Mouse (Mus musculus): ENCODE results near the gene Mapk10.

Mapk10 gene

DNA sequence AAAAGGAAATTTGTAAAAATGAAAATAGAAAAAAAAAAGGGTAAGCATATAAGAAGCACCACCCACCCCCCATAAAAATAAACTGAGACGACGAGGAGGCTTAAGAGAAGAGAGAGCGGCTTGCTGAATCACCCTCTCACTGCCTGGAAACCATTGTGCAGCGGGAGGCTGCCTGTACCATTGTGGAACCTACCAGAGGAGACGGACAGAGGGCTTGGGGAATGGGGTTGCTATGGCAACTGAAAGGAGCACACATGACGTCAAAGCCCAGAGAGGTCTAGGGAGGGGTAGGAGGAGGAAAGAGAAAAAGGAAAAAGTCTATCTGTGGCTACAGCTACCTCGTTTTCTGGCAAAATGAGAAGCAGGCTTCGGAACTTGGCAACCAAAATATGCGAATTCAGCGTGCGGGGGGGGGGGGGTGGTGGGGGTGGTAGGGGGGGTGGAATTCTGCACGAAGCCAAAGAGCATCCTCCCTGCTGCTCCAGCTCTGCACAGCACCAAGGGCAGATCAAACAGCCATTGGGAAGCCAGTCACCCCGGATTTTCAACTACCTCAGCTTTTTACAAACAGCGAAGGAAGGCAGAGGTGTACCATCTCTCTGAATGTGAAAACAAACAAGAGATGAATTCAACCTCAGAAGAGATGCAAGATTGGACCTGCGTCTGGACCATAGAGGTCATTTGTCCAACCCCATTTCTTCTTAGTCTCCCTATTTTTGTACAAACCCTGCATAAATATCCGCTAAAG, at the start of gene Mapk10:
Gene Mapk10, minus strand, starts transcription at position 234 of the 748 bp plus-strand sequence.
- DNase-seq, result no peak

DNA sequence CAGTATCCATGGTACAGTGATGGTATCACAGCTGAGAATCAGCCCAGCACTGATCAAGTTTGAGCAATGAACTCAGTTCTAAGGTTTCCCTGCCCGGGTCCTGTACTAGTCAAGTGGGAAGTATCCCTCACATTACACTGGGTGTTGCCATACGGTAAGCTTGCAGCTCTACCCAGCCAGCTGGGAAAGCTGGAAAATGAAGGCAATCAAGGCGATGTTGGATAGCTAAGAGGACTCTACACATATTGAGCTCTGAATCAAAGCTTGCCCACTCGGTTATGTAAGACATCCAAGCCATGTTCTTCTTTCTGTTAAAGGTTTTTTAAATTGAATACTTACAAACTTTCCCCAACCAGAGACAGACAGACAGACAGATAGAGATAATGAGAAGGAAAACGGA, 45.0 kb upstream of the Mapk10 start:
- DNase-seq, result no peak

DNA sequence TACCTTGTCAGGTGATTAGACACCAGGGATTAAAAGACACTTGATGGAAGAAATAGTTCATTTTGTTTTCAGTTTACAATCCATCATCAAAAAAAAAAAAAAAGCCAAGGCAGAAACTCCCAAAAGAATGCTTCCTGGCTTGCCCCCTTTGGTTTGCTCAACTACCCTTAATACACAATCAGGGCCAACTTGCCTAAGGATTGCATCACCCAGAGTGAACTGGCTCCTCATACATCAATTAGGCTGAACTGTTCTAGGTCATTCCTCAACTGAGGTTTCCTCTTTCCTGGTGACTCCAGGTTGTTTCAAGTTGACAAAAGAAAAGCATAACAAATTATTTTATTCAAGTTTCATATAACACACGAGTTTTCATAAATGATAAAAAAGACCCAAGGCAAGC, 31.3 kb upstream of the Mapk10 start:
- DNase-seq, result no peak

DNA sequence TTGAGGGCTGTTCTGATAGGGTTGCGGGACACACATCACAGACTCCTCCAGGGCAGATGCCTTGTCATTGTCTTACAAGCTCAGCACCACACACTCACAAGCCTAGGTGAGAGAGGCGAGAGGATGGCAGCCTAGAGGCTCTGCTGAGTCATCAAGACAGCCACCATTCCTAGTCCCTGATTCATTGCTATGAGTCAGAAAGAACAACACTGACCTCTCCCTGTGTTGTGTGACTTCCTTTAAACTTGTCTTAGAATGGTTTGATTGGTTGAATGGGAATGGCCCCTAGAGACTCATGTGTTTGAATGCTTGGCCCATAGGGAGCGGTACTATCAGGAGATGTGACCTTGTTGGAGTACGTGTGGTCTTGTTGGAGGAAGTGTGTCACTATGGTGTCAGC, 20.7 kb upstream of the Mapk10 start:
- DNase-seq, result no peak

DNA sequence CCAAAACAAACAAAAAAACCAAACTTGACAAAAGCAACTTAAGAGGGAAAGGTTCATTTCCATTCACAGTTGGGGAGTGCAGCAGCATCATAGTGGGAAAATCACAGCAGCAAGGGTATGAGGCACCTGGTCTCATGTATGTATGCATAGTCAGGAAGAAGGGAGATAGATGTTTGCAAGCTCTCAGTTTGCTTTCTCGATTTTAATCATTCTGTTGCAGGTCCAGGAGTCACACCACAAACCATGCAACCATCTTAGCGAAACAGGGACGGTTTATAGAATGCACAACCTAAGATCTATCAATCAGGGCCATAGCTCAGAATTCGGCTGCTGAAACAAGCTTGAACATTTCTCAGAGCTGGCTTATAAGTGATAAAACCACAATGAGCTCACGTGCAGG, 19.2 kb upstream of the Mapk10 start:
- no peak for DNase-seq

DNA sequence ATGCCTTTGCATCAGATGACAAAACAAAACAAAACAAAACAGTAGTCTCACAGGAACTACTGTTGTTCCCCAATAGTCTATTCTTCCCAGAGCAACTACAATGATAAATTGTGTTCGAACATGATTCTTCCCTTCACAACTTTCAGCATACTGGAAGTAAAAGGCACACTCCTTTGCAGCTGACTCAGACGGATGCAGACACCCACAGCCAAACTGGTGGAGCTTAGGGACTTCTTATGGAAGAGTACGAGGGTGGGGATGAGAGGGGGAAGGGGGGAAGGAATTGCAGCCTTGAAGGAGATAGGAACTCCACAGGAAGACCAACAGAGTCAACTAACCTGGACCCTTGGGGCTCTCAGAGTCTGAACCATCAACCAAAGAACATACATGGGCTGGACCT, 18.2 kb upstream of the Mapk10 start:
- DNase-seq, result no peak

DNA sequence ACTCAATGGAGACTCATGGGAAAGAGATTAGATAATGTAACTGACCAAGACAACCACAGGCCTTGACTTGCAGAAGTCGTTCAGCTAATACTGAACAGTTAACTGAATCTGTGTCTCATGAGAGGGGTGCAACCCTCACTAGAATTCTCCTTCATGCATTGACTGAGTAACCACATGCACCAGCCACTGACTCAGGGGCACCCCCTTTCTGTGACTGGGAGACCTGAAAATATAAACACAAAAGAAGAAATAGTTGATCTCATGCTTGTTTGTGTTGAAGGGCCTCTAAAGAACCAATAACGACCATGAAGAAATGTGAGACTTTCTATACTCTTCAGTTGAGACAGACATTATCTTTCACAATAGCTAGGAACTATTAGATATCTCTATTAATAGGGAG, 10.9 kb upstream of the Mapk10 start:
- DNase-seq, result no peak

DNA sequence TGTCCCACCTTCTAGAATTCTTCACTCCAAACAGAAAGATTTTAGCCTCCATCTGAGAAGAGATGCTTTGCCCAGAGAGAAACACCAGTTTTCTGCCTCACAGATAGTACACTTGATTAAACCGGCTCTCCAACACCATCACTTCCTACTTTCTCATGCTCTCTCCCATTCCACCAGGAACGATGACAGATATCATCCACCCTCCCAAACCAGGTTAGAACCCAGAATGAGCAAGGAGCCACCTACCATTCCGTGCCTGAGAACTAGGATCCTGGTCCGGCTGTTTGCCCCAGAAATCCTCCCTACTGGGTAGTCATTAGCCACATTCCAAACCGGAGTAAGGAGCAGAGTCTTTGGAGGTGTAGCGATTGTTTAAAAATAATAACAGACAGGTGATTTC, 490 bp downstream of the Mapk10 start:
- no peak for DNase-seq

DNA sequence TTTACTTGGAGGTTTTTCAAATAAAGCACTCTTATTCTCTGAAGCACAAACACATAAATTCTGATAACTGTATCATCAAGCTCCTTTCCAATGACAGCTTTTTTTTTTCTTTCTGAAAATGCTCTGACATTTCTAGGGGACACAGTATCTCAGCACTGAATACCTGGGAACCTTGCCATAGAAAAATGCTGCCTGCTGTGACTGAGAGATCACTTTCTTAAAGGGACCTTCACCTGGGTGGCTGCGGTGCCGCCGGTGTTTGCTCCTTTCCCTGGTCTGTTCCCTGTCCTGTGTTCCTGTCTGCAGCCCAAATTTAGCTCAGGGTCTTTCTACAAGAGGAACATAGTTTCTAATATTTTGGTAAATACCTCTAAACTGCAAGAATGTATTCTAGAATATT, 1.1 kb downstream of the Mapk10 start:
- no peak for DNase-seq

DNA sequence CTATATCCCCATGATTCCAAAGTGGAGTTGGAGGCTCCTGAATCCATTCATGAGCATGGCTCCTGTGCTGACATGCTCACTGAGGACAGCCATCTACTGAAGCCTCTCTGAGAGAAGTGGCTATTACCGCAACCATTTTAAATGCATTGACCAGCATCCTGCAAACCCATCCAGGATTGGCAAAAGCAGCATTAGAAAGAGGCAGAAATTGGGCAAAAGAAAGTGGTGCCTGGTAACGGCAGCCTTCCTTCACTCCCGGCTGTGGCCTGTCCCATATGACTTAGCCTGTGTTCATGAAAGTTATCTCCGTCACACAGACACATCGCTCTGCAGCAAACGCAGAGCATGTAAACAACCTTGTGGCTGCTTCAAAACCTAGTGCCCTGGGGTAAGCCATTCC, 1.6 kb downstream of the Mapk10 start:
- DNase-seq, result no peak

DNA sequence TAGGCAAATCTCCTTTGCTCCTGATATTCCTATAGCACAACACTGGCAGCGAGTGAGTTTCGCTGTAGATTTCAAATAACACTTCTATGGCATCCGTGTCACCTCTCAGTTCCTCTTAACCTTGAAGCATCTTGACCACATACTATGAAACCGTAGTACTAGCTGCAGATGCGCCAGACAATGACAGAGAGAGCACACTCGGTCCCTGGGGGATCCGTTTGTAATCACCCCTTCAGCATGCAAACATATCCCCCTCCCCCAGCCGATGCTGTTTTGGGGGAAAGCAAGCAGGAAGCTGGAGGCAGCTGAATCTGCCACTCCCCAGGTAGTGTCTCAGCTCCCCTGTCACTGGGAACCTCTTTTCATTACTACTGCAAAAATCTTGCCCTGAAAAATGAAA, 2.3 kb downstream of the Mapk10 start:
- no peak for DNase-seq

DNA sequence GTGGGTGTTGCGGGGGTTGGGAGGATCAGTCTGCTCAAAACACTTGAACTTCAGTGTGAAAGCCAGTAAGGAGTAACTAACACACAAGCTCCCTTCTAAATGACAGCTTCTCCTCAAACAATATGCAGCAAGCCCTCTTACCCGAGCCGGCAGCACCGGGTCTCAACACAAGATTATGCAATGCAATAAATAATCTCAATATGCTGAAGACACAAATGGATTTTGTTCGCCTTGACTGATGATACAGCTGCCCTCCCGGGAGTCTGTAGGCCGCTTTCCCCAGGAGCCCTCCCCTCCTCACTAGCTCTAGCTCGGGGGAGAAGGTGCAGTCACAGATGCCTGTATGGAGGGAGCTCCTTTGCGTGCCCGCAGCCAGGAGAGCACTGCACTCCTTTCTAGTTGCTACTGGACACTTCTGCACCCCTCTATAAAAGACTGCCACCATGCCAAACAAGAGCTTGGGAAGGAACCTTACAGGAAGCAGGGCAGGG, 3.1 kb downstream of the Mapk10 start:
- DNase-seq, result no peak

DNA sequence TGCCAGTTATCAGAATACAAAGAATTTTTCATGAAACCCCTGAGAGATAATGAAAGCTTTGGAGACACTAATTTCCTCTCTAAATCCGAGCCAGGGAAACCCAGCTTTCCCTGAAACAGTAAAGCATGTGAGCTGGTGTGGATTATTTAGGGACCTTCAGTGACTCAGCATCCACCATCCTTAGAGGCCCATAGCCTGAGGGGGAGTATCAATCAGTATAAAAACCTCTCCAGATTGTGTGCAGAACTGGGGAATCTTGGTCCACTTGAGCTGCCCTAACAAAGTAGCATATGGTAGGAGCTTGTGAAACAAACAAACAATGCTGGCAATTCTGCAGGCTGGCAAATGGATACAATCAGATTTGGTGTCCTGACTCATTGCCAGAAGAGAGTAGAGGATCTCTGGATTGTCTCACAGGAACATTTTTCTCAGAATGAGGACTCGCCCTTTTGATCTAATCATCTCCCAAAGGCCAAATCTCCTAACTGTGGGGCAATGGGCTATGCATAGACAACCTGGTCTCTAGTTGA, 13.3 kb downstream of the Mapk10 start:
- DNase-seq, result no peak

DNA sequence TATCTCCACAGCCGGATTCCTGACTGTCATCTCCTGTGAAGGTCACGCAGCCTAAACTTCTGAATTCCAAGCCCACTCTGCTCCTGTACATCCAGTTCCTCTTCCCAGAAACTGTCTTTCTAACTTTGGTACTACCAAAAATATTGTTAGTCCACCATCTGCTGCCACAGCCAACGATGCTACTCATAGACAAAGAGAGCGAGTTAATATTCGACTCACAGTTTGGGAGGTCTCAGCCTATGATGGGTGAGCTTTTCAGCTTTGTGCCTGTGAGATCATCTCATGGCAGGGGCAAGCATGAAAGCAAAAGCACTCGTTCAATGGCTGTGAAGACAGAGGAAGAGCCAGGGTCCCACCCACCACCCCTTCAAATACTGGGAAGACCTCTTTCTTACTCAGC, 16.6 kb downstream of the Mapk10 start:
- DNase-seq, result no peak

DNA sequence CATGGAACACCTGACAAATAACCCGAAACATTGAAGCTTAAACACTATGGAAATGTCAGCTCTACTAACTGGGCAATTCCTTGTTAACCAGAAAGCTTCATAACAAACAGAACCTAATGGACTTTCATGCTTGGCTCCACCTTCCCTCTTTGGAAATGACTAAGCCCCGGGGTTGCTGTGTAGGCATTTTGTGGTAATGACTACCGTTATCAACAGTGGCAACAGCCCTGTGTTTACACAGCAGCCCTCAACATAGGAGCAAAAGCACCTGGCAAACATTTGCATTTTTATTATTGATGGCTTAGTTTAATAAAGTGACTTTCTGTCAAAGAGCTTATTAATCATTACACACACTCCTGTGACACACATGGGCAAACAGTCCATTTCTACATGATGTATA, 17.4 kb downstream of the Mapk10 start:
- DNase-seq, result no peak

DNA sequence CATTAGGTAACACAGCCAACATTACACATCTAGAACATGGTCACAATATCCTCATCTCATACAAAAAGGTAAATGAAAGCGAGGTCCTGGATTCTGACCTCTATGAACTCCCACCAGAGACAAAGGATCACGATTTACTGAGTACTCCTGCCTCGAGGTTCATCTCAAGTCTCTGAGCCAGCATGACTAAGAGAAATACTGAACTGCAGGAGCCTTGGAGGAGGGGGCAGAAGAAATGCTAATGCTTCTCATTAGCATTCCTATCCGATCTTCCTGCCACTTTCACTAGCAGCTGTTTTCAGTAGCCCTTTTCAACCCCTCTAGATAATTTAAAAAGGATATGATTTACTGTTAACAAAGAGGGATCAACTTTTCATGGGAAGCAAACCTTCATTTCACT, 19.6 kb downstream of the Mapk10 start:
- no peak for DNase-seq

DNA sequence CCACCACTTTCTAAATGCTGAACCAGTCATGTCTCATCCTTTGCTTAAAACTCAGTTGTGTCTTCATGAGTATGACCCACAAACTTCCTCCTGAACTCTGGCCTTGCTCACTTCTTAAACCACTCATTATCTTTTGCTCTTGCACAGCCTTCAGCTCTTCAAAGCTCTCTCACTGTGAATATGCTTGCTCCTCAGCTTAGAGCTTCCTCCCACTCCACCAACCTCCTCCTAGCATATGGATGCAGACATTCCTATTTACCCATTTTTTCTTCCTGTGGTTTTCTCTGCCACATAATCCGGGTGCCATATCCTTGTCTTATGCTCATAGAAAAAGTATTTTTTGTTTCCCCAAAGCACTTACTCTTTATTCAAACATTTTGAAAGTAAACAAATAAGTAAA, 26.9 kb downstream of the Mapk10 start:
- no peak for DNase-seq

DNA sequence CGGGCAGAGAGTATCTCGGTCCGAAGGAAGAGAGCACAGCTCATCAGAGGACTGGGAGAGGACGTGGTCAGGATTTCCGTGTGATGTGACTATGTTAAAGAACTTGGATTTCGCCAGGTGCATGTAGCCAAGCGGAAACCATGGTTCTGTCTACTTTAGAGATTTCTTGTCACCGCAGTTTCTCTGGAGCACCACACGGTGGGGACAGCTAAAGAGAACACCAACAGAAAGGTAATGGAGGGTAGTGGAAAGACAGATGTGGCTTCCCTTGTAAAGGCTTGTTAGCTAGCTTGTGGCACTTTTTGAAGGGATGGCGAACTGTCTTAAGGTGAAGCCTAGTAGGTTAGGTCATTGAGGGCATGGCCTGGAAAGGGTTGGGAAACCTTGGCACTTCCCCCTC, 29.5 kb downstream of the Mapk10 start:
- no peak for DNase-seq

DNA sequence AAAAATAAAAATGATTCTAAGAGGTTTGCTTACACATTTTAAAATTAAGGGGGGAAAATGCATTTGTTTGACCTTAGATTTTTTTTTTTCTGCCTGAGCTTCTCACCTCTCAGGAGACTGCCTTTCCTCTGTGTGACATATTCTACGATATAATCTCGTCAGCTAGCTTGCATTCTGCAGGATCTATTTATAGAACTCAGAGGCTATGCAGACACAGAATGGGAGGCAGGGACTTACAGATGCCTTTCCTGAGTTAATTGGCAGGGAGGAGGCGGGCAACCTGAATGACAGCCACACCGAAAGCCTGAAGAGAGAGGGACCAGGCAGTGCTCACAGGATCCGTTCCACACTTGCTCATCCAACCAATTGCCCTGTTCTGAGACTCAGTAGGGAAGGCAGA, 34.1 kb downstream of the Mapk10 start:
- no peak for DNase-seq

DNA sequence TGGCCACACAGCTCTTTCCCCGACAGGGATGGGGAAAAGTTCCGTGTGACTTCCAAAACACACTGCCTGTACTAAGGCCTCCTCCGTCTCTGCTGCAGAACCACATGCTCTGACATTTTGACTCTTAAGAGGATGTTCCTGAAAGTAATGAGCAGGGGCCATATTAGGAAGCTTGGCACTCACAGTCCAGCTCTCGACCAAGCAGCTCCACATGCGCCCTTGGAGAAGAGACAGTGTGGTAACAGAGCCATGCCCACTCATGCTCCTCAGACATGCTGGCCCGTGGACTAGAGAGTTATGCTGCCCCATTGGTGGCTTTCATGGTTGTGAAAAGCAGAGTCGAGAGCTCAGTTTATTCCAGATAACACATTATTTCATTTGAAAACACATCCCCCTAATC, 35.1 kb downstream of the Mapk10 start:
- DNase-seq, result no peak

DNA sequence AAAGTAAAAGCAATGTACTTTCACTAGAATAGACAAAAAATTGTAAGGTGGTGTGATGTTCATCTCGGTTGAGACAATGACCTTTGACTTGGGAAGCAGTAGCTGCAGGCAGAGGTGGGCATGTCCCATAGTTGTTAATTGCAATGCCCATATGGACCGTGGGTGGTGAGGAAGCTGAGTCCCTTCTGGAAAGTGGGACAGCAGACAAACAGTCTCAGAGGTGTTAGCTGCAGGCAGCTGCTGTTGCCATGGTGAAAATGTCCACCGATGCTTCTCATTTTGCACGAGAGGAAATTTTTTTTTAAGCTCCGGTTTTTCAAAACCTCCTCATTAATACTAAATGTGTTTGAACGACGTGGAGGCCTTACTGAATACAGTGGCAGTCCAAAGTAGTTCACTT, 36.5 kb downstream of the Mapk10 start:
- no peak for DNase-seq

DNA sequence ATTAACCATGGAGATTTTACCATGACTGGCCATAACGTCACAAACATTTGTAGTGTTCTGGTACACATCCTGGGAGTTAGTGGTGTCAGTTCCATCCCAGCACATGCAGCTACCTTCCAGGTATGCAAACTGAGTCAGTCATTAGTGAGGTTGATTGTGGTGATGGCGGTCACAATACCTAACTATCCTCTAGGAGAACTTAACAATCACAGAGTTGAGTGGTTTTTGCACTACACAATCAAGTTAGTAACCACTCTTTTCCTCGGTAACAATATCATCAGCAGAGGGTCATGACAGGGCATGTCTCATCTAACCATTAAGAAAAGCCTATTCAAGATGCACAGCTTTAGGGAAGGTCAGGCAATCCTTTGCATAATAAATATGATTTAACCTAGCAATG, 39.9 kb downstream of the Mapk10 start:
- no peak for DNase-seq

DNA sequence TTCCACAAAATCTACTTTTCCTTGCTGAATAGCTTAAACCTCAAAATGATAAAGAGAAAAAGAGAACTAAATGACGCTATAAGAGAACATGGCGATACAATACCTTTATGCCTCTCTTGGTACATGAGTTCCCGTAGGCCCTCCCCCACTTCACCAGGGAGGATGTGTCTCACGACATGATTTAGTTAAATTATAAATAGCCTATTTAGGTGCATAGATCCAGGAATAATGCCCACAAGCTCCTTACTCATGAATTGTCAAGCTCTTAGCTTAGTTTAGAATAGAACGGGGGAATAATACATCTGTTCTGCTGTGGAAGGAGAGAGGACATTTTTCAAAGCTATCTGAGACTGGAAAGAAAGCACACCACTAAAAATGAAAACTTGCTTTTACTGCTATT, 43.8 kb downstream of the Mapk10 start:
- DNase-seq, result no peak

DNA sequence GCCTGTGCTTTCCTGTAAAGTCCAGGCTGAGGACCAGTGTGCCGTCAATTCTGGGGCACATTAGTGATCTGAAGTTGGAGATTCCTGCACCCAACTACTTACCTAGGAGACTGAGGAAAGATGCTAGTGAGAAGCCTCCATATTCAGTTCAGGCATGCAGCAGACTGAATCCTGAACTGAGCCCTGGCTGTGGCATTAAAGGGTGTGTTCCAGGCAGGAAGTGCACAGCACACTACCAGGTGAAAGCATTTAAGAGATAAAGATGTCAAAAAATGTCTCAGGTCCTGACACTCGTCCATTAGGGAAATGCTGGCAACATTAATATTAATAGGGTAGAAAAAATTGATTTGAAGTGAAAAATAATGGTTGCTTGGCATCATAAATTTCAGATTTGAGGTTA, 44.4 kb downstream of the Mapk10 start:
- DNase-seq, result no peak

DNA sequence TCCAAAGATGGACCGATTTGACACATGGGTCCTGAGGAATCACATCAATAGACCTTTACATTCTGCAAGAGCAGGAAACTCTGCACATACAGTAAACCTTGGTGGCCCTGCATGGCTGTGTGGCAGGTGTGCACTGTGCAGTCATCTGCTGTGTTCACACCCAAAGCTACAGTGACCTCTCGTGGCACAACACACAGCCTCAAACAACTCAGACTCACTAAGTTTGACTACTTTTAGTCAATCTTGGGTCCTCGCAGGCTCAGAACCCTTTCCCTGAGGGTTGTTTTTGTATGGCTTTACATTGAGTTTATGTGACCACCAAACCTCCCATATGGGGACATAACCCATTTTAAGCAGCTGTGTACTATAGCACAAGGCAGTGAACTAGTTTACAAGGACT, 47.1 kb downstream of the Mapk10 start:
- DNase-seq, result no peak
